Mouse (Mus musculus) activated CD4-positive, CD25-positive, alpha-beta regulatory T cell, adult 9 weeks (primary cell): ENCODE results near the gene Gm906. TPM values are rescaled to one million over a fixed set of nuclear protein-coding genes. Genes with fewer than 3 reads are reported as not detected.

Experiments used
- polyA plus RNA-seq: library from polyadenylated mRNA; unstranded; fragments of 100-300 nt; shearing (Covaris generic); gene quantifications from one replicate; pipeline ENCODE4 v1.2.1, GENCODE M21; 2017

Gene Gm906
- polyA plus RNA-seq: not detected

GRCm38 (mm10) chr13:50250208-50250607, at the start of gene Gm906:
Gene Gm906, minus strand, starts transcription at chr13:50250308.

Other genes with a start within 250 kb of the Gm906 start
- gene Fbxw17, start 167.6 kb upstream of the Gm906 start, polyA plus RNA-seq: 42.0 TPM
- not detected for gene Gm47429, start 193.6 kb upstream of the Gm906 start, polyA plus RNA-seq
- gene Nutm2, start 217.0 kb upstream of the Gm906 start, polyA plus RNA-seq: not detected